Mouse (Mus musculus): ENCODE measurements around the gene Pde4c.

The Pde4c gene

DNA sequence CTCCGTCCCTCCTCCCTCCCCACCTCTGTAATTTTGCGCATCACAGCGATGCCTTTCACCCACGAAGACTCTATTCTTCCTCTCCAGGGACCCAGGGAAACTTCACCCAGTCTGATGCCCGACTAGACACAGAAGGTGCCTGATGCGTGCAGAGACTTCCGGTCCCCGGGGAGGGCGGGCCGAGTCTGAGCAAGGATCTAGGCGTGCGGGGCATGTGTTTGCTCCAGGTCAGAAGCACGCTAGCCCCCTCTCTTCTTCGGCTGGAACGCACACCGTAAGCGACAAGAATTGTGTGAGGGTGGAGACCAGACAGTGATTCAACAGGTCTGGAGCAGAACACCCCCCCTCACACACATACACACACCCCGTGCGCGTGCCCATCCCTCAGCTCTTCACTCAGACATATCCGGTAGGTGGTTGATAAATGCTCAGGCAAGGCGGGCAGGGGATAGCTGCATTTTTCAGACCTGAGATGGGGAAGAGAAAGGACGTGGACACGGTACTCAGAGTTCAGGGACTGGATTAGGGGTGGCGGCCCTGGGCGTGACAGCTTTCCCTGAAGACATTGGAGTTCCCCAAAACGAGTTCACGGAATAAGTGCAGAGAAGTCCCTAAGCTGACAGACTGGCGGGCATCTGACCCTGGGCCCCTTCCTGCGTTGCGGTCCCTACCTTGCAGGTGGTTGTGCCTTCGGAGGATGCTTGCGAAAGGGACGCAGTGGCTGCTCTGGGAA lies 42.5 kb downstream of the Pde4c start:
- no peak for DNase-seq (ENCODE audit: extremely low read depth, low read depth)

GRCm38 (mm10) chr8:70766571-70767440 lies 43.3 kb downstream of the Pde4c start:
- DNase-seq (ENCODE audit: extremely low read depth, low read depth), result no peak

- DNase-seq (ENCODE audit: extremely low read depth, low read depth), result no peak
These were observed 44.0 kb downstream of the Pde4c start for GRCm38 (mm10) chr8:70767503-70767902.

GRCm38 (mm10) chr8:70768231-70768776 lies 44.8 kb downstream of the Pde4c start:
- DNase-seq (ENCODE audit: extremely low read depth, low read depth), result no peak

GRCm38 (mm10) chr8:70768956-70769355 lies 45.4 kb downstream of the Pde4c start:
- DNase-seq (ENCODE audit: extremely low read depth, low read depth), result no peak

DNA sequence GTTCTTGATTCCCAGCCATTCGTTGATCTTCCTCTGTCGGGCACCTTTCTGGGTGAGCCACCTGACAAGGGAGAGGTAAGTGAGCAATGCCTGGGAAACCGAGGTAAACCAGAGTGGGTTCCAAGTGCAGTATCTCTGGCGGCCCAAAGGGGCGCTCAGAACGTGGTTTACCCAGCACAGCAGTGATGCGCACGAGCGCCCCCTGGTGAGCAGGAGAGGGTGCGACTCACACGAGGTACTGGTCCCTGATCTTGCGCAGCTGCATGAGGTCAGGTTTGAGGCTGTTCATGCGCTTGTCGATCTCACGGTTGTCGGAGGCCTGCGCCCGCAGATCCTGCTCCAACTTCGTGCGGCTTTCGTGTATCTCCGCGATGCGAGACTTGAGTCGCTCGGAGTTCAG lies 45.8 kb downstream of the Pde4c start:
- DNase-seq (ENCODE audit: extremely low read depth, low read depth), result peak; percentile 84

GRCm38 (mm10) chr8:70769858-70770257 lies 46.3 kb downstream of the Pde4c start:
- no peak for DNase-seq (ENCODE audit: extremely low read depth, low read depth)

DNA sequence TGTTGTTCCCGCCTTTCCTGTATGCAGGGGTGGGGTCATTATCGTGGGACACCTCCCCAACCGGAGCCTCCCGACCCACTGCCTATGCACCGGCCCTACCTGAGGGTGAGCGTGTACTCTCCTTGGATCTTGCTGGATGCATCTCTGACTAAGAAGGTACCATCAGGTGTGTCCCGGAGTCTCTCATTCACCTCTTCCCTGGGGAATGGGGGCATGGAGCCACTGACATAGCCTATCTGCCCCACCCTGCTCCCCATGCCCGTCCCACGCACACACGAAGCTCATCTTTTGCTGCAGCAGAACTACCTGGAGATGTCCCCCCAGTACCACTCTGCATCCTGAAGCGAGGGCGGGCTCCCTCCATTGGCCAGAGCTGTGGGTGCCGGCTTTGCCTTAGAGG lies 47.2 kb downstream of the Pde4c start:
- no peak for DNase-seq (ENCODE audit: extremely low read depth, low read depth)

DNA sequence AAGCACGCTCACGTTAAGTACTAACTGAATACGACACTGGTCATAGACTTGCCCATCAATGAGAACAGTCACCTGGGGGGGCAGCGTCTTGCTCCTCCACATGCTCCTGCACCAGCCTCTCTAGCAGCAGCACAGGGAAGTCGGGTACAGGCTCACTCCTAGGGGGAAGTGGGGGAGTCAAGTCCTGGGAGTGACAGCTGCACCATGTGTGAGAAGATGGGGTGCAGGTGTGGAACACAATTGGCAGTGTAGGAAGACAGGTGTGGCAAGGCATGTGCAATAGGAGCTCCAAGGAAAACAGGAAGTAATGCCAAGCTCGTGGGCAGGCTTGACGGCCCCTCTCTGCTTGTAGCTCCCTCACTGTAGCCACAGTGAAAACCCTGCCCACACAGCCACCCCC lies 47.7 kb downstream of the Pde4c start:
- no peak for DNase-seq (ENCODE audit: extremely low read depth, low read depth)

- DNase-seq (ENCODE audit: extremely low read depth, low read depth), result no peak
These were observed 48.6 kb downstream of the Pde4c start for GRCm38 (mm10) chr8:70772075-70772474.

- no peak for DNase-seq (ENCODE audit: extremely low read depth, low read depth)
These were observed 49.4 kb downstream of the Pde4c start for GRCm38 (mm10) chr8:70772890-70773289.

- DNase-seq (ENCODE audit: extremely low read depth, low read depth), result no peak
These were observed 49.9 kb downstream of the Pde4c start for GRCm38 (mm10) chr8:70773410-70773809.

GRCm38 (mm10) chr8:70773833-70774232 lies 50.3 kb downstream of the Pde4c start:
- no peak for DNase-seq (ENCODE audit: extremely low read depth, low read depth)

DNA sequence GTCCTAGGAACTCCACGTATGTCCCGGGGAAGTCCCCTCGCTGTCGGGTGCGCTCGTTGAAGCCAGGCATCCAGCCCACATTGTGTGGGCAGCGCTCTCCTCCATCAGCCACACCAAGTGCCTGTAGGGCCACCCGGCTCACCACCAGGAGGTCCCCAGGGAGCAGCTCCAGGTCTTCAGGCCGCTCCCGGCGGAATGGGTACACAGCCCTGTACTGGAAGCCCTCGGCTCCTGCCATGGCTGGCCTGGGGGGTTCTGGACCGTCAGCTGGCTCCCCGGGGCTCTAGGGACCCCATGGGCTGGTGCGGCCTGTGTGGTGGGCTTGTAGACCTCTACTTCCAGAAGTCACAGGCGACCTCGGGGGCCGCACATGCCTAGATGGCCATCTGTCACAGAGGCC lies 51.2 kb downstream of the Pde4c start:
- no peak for DNase-seq (ENCODE audit: extremely low read depth, low read depth)

- no peak for DNase-seq (ENCODE audit: extremely low read depth, low read depth)
These were observed 51.7 kb downstream of the Pde4c start for GRCm38 (mm10) chr8:70775227-70775626.

GRCm38 (mm10) chr8:70775851-70776495 lies 52.5 kb downstream of the Pde4c start:
- no peak for DNase-seq (ENCODE audit: extremely low read depth, low read depth)

DNA sequence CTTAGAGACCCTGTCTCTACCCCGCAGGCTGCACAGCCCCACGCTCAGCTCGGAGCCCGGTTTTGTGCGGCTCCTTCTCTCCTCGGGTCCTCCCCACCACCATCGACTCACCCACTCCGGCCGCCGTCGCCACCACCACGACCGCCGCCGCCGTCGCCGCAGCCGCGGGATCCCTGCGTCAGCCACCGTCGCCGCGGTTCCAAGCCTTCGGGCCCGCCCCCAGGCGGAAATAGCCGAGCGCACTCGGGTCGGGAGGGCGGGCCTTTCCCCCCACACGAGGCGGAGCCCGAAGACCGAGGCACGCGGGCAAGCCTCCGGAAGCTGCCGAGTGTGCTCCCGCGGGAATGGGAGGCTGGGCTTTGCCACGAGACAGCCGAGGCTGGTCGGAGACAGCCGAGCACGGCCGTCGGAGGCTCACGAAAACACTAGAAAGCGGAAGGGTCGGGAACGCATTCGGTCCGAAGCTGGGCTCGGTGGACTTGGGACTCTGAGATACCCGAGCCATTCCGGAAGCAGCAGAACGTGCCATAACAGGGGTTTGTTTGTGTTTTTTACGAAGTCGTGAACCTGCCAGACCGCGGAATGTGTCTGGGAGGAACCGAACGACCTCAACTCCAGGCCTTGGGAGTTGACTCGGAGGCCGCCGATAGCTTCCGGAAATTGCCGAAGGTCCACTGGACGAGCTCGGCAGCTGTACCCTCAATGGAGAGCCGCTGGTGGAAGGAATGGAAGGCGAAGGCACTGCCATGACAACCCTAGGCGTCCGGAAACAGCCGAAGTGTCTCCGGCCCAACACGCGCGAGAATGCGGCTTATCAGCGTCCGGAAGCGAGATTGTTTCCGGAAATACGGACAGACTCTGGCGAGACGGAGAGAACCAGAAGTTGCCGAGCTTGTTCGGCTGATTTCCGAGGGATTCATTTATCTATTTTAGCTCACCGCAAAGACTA lies 53.2 kb downstream of the Pde4c start, which contains the start of gene Pik3r2:
TSS of gene Pik3r2 (minus strand) at position 218 of the 949 bp plus-strand sequence.
- peak; percentile 91 for DNase-seq (ENCODE audit: extremely low read depth, low read depth)

DNA sequence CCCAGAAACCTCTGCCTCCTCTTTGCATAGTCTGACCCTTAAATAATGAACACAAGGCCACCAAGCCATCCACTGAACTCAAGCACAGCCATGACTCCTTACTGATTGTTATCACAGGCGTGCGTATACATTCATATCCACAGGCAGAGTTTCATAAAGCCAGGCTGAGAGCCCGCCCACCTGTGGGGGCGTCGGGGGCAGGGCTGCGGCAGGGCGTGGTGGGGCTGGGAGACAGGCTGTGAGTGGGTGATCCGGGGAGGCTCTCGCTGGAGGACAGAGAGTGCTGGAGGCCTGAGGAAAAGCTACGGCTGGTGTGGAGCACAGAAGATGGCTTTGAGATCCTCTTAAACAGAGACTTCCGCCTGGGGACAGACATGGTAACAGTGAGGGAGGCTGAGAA lies 56.6 kb downstream of the Pde4c start:
- no peak for DNase-seq (ENCODE audit: extremely low read depth, low read depth)

GRCm38 (mm10) chr8:70786291-70787050 lies 63.0 kb downstream of the Pde4c start:
- DNase-seq (ENCODE audit: extremely low read depth, low read depth), result no peak

GRCm38 (mm10) chr8:70787051-70787445 lies 63.5 kb downstream of the Pde4c start:
- no peak for DNase-seq (ENCODE audit: extremely low read depth, low read depth)

Measured in MEL-GATA-1-ER (cell line).